Mouse (Mus musculus): ENCODE measurements around the gene Slc2a13. TPM values are rescaled to one million over a fixed set of nuclear protein-coding genes. Genes with fewer than 3 reads are reported as not detected.

The Slc2a13 gene
- total RNA-seq, 2 experiments from 2014 or later: 3.6 to 3.9 TPM

- no peak for DNase-seq (ENCODE audit: low spot score in 2 of 2)
Measured at GRCm38 (mm10) chr15:91377105-91377504, 196.0 kb downstream of the Slc2a13 start.

- no peak for DNase-seq (ENCODE audit: low spot score in 2 of 2)
Measured at GRCm38 (mm10) chr15:91374441-91374840, 198.6 kb downstream of the Slc2a13 start.

- DNase-seq (ENCODE audit: low spot score in 2 of 2): no peak
Measured at GRCm38 (mm10) chr15:91373203-91373584, 199.9 kb downstream of the Slc2a13 start.

- DNase-seq (ENCODE audit: low spot score in 2 of 2): no peak
Measured at GRCm38 (mm10) chr15:91372464-91373202, 200.4 kb downstream of the Slc2a13 start.

DNA sequence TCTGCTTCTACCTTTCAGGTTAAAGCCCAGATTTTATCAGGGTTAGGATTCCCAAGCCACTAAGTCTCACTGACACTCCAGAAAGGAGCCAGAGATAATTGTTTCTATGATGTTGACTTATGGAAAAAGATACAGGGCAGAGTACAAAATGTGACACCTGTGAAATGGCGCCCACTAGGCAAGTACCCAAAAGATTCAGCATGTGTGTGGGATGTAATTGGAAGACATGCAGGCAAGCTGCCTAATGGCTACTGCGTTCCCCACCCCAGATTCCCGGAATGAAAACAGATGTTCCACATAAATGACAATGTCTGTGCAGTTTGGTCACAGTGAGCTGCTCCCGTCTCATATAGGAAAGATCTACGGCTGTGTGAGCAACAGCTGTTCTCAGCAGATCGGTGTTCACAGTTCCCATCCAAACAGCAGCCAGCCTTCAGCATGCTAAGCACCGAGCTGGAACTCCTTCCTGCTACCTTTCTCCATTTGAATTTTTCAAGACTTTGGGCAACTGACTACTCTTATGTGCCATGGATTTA lies 201.1 kb downstream of the Slc2a13 start:
- DNase-seq (ENCODE audit: low spot score in 2 of 2): no peak

- DNase-seq (ENCODE audit: low spot score in 2 of 2): no peak
Measured at GRCm38 (mm10) chr15:91369736-91370449, 203.2 kb downstream of the Slc2a13 start.

DNA sequence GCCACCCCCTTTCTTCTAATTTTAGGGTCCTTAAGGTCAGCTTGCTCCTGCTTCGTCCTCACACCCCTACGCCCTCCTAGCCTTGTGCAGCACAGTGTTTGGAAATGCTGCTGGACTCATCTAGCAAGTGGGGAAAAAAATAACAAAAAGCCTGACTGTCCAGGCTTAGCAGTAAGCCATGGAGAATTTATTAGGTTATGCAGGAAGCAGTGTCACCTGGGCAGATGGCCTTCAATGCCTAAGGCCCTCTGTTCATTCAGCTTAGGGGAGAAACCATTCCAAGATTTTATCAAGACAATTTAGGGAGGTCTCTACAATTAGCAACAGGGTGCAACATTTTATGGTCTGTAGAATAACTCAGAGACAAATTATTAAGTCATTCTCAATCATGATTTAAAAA lies 212.6 kb downstream of the Slc2a13 start:
- DNase-seq (ENCODE audit: low spot score in 2 of 2): no peak

- DNase-seq (ENCODE audit: low spot score in 2 of 2): no peak
Measured at GRCm38 (mm10) chr15:91351006-91351405, 222.1 kb downstream of the Slc2a13 start.

GRCm38 (mm10) chr15:91338350-91338749 lies 234.7 kb downstream of the Slc2a13 start:
- DNase-seq (ENCODE audit: low spot score in 2 of 2): no peak

DNA sequence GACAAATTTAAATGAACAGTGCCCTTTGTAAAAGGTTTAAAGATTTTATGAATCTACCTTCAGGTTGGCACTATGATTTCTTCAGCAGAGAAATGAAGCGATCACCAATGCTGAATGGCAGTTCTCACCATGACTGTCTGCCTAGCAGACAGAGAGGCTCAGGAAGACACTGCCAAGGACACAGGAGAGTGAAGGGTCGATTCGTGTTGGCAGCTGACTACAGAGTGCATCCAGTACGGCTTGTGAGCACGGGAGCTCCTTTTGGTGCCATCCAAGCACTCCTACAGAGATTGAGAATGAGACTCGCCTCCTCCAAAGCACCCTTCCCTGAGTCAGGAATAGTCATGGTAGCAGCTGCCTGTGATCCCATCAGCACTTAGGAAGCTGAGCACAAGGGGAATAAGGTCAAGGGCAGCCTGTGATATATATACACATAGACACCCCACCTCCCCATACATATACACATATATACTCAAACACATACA lies 238.6 kb downstream of the Slc2a13 start:
- no peak for DNase-seq (ENCODE audit: low spot score in 2 of 2)

- no peak for DNase-seq (ENCODE audit: low spot score in 2 of 2)
Measured at GRCm38 (mm10) chr15:91327748-91328147, 245.3 kb downstream of the Slc2a13 start.

DNA sequence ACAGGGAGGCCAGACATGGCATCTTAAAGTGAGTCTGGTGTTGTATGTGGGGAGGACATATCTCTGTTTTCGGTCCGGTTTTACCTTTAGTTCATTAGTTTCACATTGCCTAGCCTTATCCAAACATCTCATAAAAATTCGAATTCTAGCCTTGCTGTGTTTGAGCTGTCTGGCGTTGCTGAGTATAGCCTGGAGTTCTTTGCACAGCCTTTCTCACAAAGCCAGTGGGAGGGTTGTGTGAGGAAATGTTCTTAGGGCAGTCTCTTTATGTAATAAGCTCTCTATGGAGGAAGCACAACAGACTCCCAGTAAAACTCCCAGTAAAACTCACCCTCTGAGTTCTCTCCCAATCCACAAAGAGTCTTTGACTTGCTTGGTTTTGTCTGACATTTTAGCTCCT lies 246.0 kb downstream of the Slc2a13 start:
- no peak for DNase-seq (ENCODE audit: low spot score in 2 of 2)

GRCm38 (mm10) chr15:91319376-91319775 lies 253.7 kb downstream of the Slc2a13 start:
- no peak for DNase-seq (ENCODE audit: low spot score in 2 of 2)

DNA sequence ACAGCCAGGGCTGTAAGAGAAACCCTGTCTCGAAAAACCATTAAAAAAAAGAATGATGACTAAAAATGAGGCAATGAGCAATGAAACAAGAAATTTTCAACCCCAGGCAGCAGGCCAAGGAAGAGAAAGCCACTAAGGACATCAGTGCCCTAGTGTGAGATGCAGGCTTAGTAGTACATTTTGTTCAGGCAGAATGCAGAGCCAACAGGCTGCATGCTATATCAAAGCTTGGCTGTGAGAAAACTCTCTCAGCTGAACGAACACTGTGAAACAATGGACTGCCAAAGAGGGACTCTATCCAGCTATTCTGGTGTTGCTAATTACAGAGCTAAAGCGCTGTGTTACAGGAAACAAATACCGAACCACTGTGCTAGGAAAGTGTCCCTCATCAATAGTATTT lies 256.1 kb downstream of the Slc2a13 start:
- no peak for DNase-seq (ENCODE audit: low spot score in 2 of 2)

GRCm38 (mm10) chr15:91314402-91315318 lies 258.4 kb downstream of the Slc2a13 start:
- no peak for DNase-seq (ENCODE audit: low spot score in 2 of 2)

- DNase-seq (ENCODE audit: low spot score in 2 of 2): peak; percentile 12 to 28
Measured at GRCm38 (mm10) chr15:91304296-91304852, 268.7 kb downstream of the Slc2a13 start.

GRCm38 (mm10) chr15:91301366-91301765 lies 271.7 kb downstream of the Slc2a13 start:
- DNase-seq (ENCODE audit: low spot score in 2 of 2): peak; percentile 87 to 90

- no peak for DNase-seq (ENCODE audit: low spot score in 2 of 2)
Measured at GRCm38 (mm10) chr15:91299319-91299835, 273.7 kb downstream of the Slc2a13 start.

GRCm38 (mm10) chr15:91283418-91283817 lies 289.6 kb downstream of the Slc2a13 start:
- no peak for DNase-seq (ENCODE audit: low spot score in 2 of 2)

DNA sequence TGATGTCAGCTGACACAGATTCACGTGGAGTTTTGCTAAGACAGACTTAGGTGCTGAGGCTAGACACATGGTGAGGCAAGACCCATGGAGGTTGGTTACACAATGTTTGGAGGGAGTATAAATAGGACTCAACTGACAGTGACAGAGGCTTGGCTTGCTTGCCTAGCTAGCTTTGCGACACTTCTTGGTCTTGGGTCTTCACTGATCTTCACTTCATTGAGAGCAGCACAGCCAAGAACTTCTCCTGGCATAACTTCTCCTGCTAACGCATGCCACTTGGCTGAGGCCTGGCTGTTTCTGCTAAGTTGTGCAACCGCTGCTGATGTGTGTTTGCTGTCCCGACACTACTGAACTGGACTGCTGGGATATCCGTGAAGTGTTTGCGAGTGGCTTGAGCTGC lies 290.2 kb downstream of the Slc2a13 start:
- no peak for DNase-seq (ENCODE audit: low spot score in 2 of 2)

DNA sequence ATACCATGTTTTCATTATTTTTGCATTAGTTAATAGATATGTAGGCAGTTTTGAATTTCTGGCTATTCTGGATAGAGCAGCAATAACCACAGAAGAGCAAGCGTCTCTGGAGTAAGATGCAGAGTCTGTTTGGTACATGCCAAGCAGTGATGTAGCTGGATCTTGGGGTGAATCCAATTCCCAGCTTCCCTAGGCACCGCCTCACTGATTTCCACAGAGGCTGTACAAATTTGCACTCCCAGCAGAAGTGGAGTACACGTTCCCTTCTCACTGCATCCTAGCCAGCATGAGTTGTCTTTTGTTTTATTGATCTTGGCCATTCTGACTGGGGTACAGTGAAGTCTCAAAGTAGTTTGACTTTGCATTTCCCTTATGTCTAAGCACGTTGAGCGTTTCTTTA lies 291.5 kb downstream of the Slc2a13 start:
- no peak for DNase-seq (ENCODE audit: low spot score in 2 of 2)

Data from adrenal gland, adult 18-20 months (tissue).